Mouse (Mus musculus): Measurements from ENCODE around the gene Lrp5. TPM values are rescaled to one million over a fixed set of nuclear protein-coding genes. Genes with fewer than 3 reads are reported as not detected.

Gene Lrp5
- polyA plus RNA-seq, 1 experiment: 33.8 TPM

- H3K27me3 ChIP-seq (ENCODE audit: control insufficient read depth, insufficient read depth, insufficient read length): no peaks in the 10 kb centered on the region
- peaks cover 53% of the 10 kb centered on the region for H3K79me2 ChIP-seq (ENCODE audit: control insufficient read depth, insufficient read depth)
- no peak for TF ChIP-seq USF1 (IDR thresholded peaks at IDR 0.05; ENCODE audit: low read depth)
- TF ChIP-seq MAX (IDR thresholded peaks at IDR 0.05): no peak
- no peak for TF ChIP-seq MYOD1 (IDR thresholded peaks at IDR 0.05; ENCODE audit: control insufficient read depth, insufficient read length, low read depth)
Measured at GRCm38 (mm10) chr19:3684957-3685580, 1.3 kb downstream of the Lrp5 start.

GRCm38 (mm10) chr19:3684414-3684813 is 1.9 kb downstream of the Lrp5 start:
- H3K27me3 ChIP-seq (ENCODE audit: control insufficient read depth, insufficient read depth, insufficient read length): no peaks in the 10 kb centered on the region
- H3ac ChIP-seq (ENCODE audit: control insufficient read depth, insufficient read length, low read depth): no peak overlapping the region
- peaks cover 41% of the 10 kb centered on the region for H3K79me3 ChIP-seq (ENCODE audit: low read depth)
- no peaks in the 10 kb centered on the region for H3K36me3 ChIP-seq (ENCODE audit: control insufficient read depth, insufficient read depth)
- no peak for TF ChIP-seq CEBPB (IDR thresholded peaks at IDR 0.05; ENCODE audit: low read depth)
- TF ChIP-seq FOSL1 (IDR thresholded peaks at IDR 0.05; ENCODE audit: insufficient read depth, low read length, poor library complexity, severe bottlenecking): no peak
- TF ChIP-seq USF1 (IDR thresholded peaks at IDR 0.05; ENCODE audit: low read depth): no peak
- TF ChIP-seq CTCF (IDR thresholded peaks at IDR 0.05; ENCODE audit: control insufficient read depth, insufficient read depth, insufficient read length): no peak
- no peak for TF ChIP-seq MYOG (IDR thresholded peaks at IDR 0.05; ENCODE audit: control insufficient read depth, extremely low read depth, insufficient read length)
- no peak for TF ChIP-seq MYOD1 (IDR thresholded peaks at IDR 0.05; ENCODE audit: control insufficient read depth, insufficient read length, low read depth)
- TF ChIP-seq MAX (IDR thresholded peaks at IDR 0.05): no peak
- H3K4me3 ChIP-seq (ENCODE audit: insufficient read depth, poor library complexity, severe bottlenecking): no peak overlapping the region
- H3K79me2 ChIP-seq (ENCODE audit: control insufficient read depth, insufficient read depth): peaks cover 60% of the 10 kb centered on the region

More at GRCm38 (mm10) chr19:3684957-3685580, 1.3 kb downstream of the Lrp5 start:
- Histone ChIP-seq H3K4me3 (ENCODE audit: insufficient read depth, poor library complexity, severe bottlenecking) (peak overlapping the region; percentile 50), H3K79me3 (ENCODE audit: low read depth) (peaks cover 37% of the 10 kb centered on the region), H3K36me3 (ENCODE audit: control insufficient read depth, insufficient read depth) (no peaks in the 10 kb centered on the region), H3ac (ENCODE audit: control insufficient read depth, insufficient read length, low read depth) (peak overlapping the region; percentile 1)

DNA sequence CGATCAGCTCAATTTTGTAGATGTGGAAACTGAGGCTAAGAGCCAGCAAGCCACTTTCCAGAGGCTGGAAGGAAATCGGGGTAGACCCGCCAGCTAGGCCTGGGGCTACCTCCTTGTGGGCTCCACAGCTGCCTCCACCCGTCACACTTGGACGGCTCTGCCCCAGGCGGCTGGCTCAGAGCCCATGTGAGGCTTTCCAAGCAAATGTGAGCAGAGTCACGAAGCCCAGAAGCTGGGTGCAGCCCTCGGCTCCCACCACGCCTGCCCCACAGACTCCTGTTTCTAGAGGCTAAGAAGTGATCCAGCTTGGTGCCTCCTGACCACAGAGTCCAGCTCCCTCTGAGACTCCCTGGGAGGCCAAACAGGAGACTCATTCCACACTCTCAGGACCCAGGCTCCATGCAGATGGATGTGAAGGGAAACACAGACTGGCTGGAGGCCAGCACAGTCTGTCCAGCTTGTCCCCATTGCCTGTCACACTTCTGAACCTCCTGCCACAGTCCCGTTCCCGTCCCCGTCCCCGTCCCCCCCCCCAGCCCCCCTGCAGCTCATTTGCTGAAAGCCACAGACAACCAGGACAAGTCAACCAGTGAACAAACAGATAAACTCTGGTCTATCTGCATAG is 4.9 kb downstream of the Lrp5 start:
- Histone ChIP-seq H3K27me3 (ENCODE audit: control insufficient read depth, insufficient read depth, insufficient read length) (no peaks in the 10 kb centered on the region), H3K79me3 (ENCODE audit: low read depth) (peaks cover 45% of the 10 kb centered on the region), H3K4me3 (ENCODE audit: insufficient read depth, poor library complexity, severe bottlenecking) (no peak overlapping the region), H3ac (ENCODE audit: control insufficient read depth, insufficient read length, low read depth) (no peak overlapping the region), H3K79me2 (ENCODE audit: control insufficient read depth, insufficient read depth) (peaks cover 86% of the 10 kb centered on the region), H3K36me3 (ENCODE audit: control insufficient read depth, insufficient read depth) (no peaks in the 10 kb centered on the region)
- no peak for TF ChIP-seq MYOG (IDR thresholded peaks at IDR 0.05; ENCODE audit: control insufficient read depth, extremely low read depth, insufficient read length)
- TF ChIP-seq MYOD1 (IDR thresholded peaks at IDR 0.05; ENCODE audit: control insufficient read depth, insufficient read length, low read depth): peak; percentile 97

GRCm38 (mm10) chr19:3680732-3681131 is 5.6 kb downstream of the Lrp5 start:
- no peak overlapping the region for H3ac ChIP-seq (ENCODE audit: control insufficient read depth, insufficient read length, low read depth)
- TF ChIP-seq MAX (IDR thresholded peaks at IDR 0.05): no peak
- no peak for TF ChIP-seq MYOD1 (IDR thresholded peaks at IDR 0.05; ENCODE audit: control insufficient read depth, insufficient read length, low read depth)
- TF ChIP-seq USF1 (IDR thresholded peaks at IDR 0.05; ENCODE audit: low read depth): no peak
- no peak for TF ChIP-seq MYOG (IDR thresholded peaks at IDR 0.05; ENCODE audit: control insufficient read depth, extremely low read depth, insufficient read length)
- no peak overlapping the region for H3K4me3 ChIP-seq (ENCODE audit: insufficient read depth, poor library complexity, severe bottlenecking)
- no peaks in the 10 kb centered on the region for H3K36me3 ChIP-seq (ENCODE audit: control insufficient read depth, insufficient read depth)
- H3K79me3 ChIP-seq (ENCODE audit: low read depth): peaks cover 48% of the 10 kb centered on the region
- peaks cover 90% of the 10 kb centered on the region for H3K79me2 ChIP-seq (ENCODE audit: control insufficient read depth, insufficient read depth)
- H3K27me3 ChIP-seq (ENCODE audit: control insufficient read depth, insufficient read depth, insufficient read length): no peaks in the 10 kb centered on the region

GRCm38 (mm10) chr19:3674122-3674855 is 12.1 kb downstream of the Lrp5 start:
- H3K36me3 ChIP-seq (ENCODE audit: control insufficient read depth, insufficient read depth): peaks cover 9% of the 10 kb centered on the region
- peaks cover 35% of the 10 kb centered on the region for H3K79me3 ChIP-seq (ENCODE audit: low read depth)
- H3K4me3 ChIP-seq (ENCODE audit: insufficient read depth, poor library complexity, severe bottlenecking): no peak overlapping the region
- no peak overlapping the region for H3ac ChIP-seq (ENCODE audit: control insufficient read depth, insufficient read length, low read depth)
- H3K27me3 ChIP-seq (ENCODE audit: control insufficient read depth, insufficient read depth, insufficient read length): no peaks in the 10 kb centered on the region
- TF ChIP-seq CTCF (IDR thresholded peaks at IDR 0.05; ENCODE audit: control insufficient read depth, insufficient read depth, insufficient read length): no peak
- TF ChIP-seq CEBPB (IDR thresholded peaks at IDR 0.05; ENCODE audit: low read depth): no peak
- TF ChIP-seq MYOD1 (IDR thresholded peaks at IDR 0.05; ENCODE audit: control insufficient read depth, insufficient read length, low read depth): no peak
- TF ChIP-seq USF1 (IDR thresholded peaks at IDR 0.05; ENCODE audit: low read depth): no peak
- peaks cover 94% of the 10 kb centered on the region for H3K79me2 ChIP-seq (ENCODE audit: control insufficient read depth, insufficient read depth)

DNA sequence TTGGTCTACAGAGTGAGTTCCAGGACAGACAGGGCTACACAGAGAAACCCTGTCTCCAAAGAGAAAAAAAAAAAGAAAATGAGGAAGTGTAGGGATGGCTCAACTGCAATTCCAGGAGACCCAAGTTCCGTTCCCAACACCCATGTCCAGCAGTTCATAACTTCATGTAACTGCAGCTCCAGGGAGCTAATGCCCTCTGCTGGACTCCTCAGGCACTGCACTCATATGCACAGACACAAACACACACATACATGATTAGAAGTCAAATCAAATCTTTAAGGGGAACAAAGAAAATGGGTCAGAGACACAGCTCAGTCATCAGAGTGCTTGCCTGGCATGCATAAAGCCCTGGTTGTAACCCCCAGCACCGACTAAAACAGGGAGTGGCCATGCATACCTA is 13.2 kb downstream of the Lrp5 start:
- peaks cover 9% of the 10 kb centered on the region for H3K36me3 ChIP-seq (ENCODE audit: control insufficient read depth, insufficient read depth)
- peaks cover 96% of the 10 kb centered on the region for H3K79me2 ChIP-seq (ENCODE audit: control insufficient read depth, insufficient read depth)
- H3K4me3 ChIP-seq (ENCODE audit: insufficient read depth, poor library complexity, severe bottlenecking): no peak overlapping the region
- no peaks in the 10 kb centered on the region for H3K27me3 ChIP-seq (ENCODE audit: control insufficient read depth, insufficient read depth, insufficient read length)
- H3K79me3 ChIP-seq (ENCODE audit: low read depth): peaks cover 34% of the 10 kb centered on the region
- no peak for TF ChIP-seq USF1 (IDR thresholded peaks at IDR 0.05; ENCODE audit: low read depth)
- no peak for TF ChIP-seq MAX (IDR thresholded peaks at IDR 0.05)
- no peak for TF ChIP-seq CTCF (IDR thresholded peaks at IDR 0.05; ENCODE audit: control insufficient read depth, insufficient read depth, insufficient read length)
- TF ChIP-seq MYOG (IDR thresholded peaks at IDR 0.05; ENCODE audit: control insufficient read depth, extremely low read depth, insufficient read length): no peak
- TF ChIP-seq MYOD1 (IDR thresholded peaks at IDR 0.05; ENCODE audit: control insufficient read depth, insufficient read length, low read depth): no peak
- TF ChIP-seq FOSL1 (IDR thresholded peaks at IDR 0.05; ENCODE audit: insufficient read depth, low read length, poor library complexity, severe bottlenecking): no peak
- H3ac ChIP-seq (ENCODE audit: control insufficient read depth, insufficient read length, low read depth): no peak overlapping the region
